Mouse (Mus musculus) cerebellum, adult 2 months (tissue): ENCODE measurements at regions not wholly inside any gene's neighbourhood (a gene's known extent, or its start where the extent isn't known, plus 50 kb on each side); places are given as distances from the start of the nearest gene placed in this dataset.

Experiments used
- DNase-seq, 2 experiments: peaks; one replicate each; pipeline ENCODE4 v3.0.0; 2021
- H3K27ac ChIP-seq: fragments of 200-500 bp; 2 replicates; pipeline ENCODE4 v1.5.1; 2012; ENCODE audit warnings: low read length, control low read depth, inconsistent platforms; ENCODE audit not compliant: insufficient read depth
- H3K27me3 ChIP-seq: fragments of 200-500 bp; 2 replicates; pipeline ENCODE4 v1.6.1; 2012; ENCODE audit warnings: inconsistent platforms, mild to moderate bottlenecking, low read length, moderate library complexity; ENCODE audit not compliant: control insufficient read depth, insufficient read depth
- H3K4me1 ChIP-seq: fragments of 200-500 bp; 2 replicates; pipeline ENCODE4 v1.6.1; 2011; ENCODE audit warnings: low read length; ENCODE audit not compliant: control insufficient read depth, insufficient read depth
- H3K4me3 ChIP-seq: fragments of 200-500 bp; replicated peaks from 2 replicates; pipeline ENCODE3; 2011; ENCODE audit warnings: mild to moderate bottlenecking, low read depth, low read length, control low read depth; ENCODE audit not compliant: insufficient read depth
- CTCF ChIP-seq: fragments of 200-500 bp; IDR thresholded peaks from 2 replicates; pipeline ENCODE4 v1.5.1; 2011; ENCODE audit warnings: low read depth, mild to moderate bottlenecking, control low read depth, low read length, moderate library complexity, borderline replicate concordance; ENCODE audit not compliant: insufficient read depth
- POLR2A ChIP-seq: fragments of 200-500 bp; IDR thresholded peaks from 2 replicates; pipeline ENCODE4 v1.6.1; 2011; ENCODE audit warnings: low read length, control low read depth, borderline replicate concordance; ENCODE audit not compliant: insufficient read depth
- WGBS: fragments of 180-500 bp; shearing (Covaris S2); methylation state at CpG from one replicate; pipeline ENCODE4 v1.1.7; 2018; 5-methylcytosine and 5-hydroxymethylcytosine counted together

GRCm38 (mm10) chr5:119763337-119763736 is 69.1 kb upstream of the Tbx5 start:
- 29% methylated on average over 7 of the region's 7 CpGs for WGBS
- DNase-seq = no peak
- TF ChIP-seq CTCF (no peak), POLR2A (no peak)
- Histone ChIP-seq H3K27ac (no peak overlapping the region), H3K4me1 (no peaks in the 10 kb centered on the region), H3K27me3 (no peaks in the 10 kb centered on the region), H3K4me3 (no peak overlapping the region)

- 53% methylated on average over 13 of the region's 13 CpGs for WGBS
- no peak for DNase-seq
- no peak for TF ChIP-seq CTCF
- no peak for TF ChIP-seq POLR2A
- no peak overlapping the region for H3K4me3 ChIP-seq
- H3K27ac ChIP-seq = no peak overlapping the region
- H3K27me3 ChIP-seq = no peaks in the 10 kb centered on the region
- H3K4me1 ChIP-seq = no peaks in the 10 kb centered on the region
These were observed 66.1 kb upstream of the Tbx5 start for GRCm38 (mm10) chr5:119766372-119766771.

- H3K4me3 ChIP-seq = no peak overlapping the region
- no peaks in the 10 kb centered on the region; the same call in 1 of the 2 replicates for H3K27me3 ChIP-seq
- TF ChIP-seq CTCF = no peak
- H3K4me1 ChIP-seq = no peaks in the 10 kb centered on the region
- DNase-seq = no peak
- 42% methylated on average over 2 of the region's 2 CpGs for WGBS
- no peak overlapping the region for H3K27ac ChIP-seq
These were observed 61.5 kb upstream of the Tbx5 start for GRCm38 (mm10) chr5:119770951-119771350.

GRCm38 (mm10) chr5:119776106-119776887 is 56.2 kb upstream of the Tbx5 start:
- TF ChIP-seq CTCF = no peak
- TF ChIP-seq POLR2A = no peak
- no peaks in the 10 kb centered on the region for H3K4me1 ChIP-seq
- 56% methylated on average over 9 of the region's 9 CpGs for WGBS
- H3K27me3 ChIP-seq = no peaks in the 10 kb centered on the region; the same call in 1 of the 2 replicates
- H3K27ac ChIP-seq = no peak overlapping the region
- H3K4me3 ChIP-seq = no peak overlapping the region
- no peak for DNase-seq

GRCm38 (mm10) chr5:119777836-119778235 is 54.6 kb upstream of the Tbx5 start:
- peak in 1 of 2 experiments; percentile 7 for DNase-seq
- Histone ChIP-seq H3K27me3 (no peaks in the 10 kb centered on the region; the same call in 1 of the 2 replicates), H3K4me3 (no peak overlapping the region), H3K4me1 (no peaks in the 10 kb centered on the region), H3K27ac (no peak overlapping the region)
- TF ChIP-seq CTCF (peak; percentile 46; the same call in 1 of the 2 replicates), POLR2A (no peak)
- WGBS = 15% methylated on average over 2 of the region's 2 CpGs

GRCm38 (mm10) chr5:119781375-119781774 is 51.1 kb upstream of the Tbx5 start:
- Histone ChIP-seq H3K4me3 (no peak overlapping the region), H3K4me1 (no peaks in the 10 kb centered on the region), H3K27me3 (no peaks in the 10 kb centered on the region; the same call in 1 of the 2 replicates), H3K27ac (no peak overlapping the region)
- 15% methylated on average over 5 of the region's 5 CpGs for WGBS
- no peak for TF ChIP-seq POLR2A
- no peak for TF ChIP-seq CTCF
- no peak for DNase-seq
